Mouse (Mus musculus): Measurements from ENCODE around the gene Tmc8. TPM values are rescaled to one million over a fixed set of nuclear protein-coding genes. Genes with fewer than 3 reads are reported as not detected.
"Not testable (repeated sequence)": the region's sequence is repeated elsewhere in the genome, so short reads cannot be mapped to it uniquely, and the experiment has no call there.

Tmc8 gene
- polyA plus RNA-seq, 1 experiment from 2014 or later, result 1.2 TPM

DNA sequence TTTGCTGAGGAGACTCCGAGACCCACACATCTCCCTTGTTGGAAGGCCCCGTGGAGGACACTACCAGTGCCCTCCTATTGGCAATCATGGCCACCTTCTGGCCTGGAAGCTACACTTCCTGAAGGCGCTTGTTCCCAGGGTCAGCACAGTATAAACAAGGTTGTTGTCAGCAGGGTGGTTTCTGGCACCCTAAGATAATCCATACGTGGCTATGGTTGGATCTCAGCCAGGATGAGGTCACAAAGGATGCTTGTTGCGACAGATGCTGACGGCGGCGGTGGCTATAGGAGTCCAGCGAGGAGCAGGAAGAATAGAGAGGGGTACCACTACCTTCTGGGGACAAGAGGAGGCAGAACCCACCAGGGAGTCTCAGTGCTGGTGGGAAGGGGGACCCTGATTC, 48.5 kb downstream of the Tmc8 start:
- 81% methylated on average over 9 of the region's 9 CpGs for WGBS
- H3K4me3 ChIP-seq (replicated peaks), result no peak overlapping the region
- no peak for ATAC-seq (ENCODE audit: low FRiP score)
- no peak overlapping the region for H3K9ac ChIP-seq
- H3K36me3 ChIP-seq (replicated peaks), result no peaks in the 10 kb centered on the region
- H3K27ac ChIP-seq, result no peak overlapping the region
- H3K27me3 ChIP-seq, result no peaks in the 10 kb centered on the region
- H3K4me1 ChIP-seq, result peaks cover 49% of the 10 kb centered on the region
- H3K4me2 ChIP-seq, result no peak overlapping the region
- H3K9me3 ChIP-seq, result no peaks in the 10 kb centered on the region

DNA sequence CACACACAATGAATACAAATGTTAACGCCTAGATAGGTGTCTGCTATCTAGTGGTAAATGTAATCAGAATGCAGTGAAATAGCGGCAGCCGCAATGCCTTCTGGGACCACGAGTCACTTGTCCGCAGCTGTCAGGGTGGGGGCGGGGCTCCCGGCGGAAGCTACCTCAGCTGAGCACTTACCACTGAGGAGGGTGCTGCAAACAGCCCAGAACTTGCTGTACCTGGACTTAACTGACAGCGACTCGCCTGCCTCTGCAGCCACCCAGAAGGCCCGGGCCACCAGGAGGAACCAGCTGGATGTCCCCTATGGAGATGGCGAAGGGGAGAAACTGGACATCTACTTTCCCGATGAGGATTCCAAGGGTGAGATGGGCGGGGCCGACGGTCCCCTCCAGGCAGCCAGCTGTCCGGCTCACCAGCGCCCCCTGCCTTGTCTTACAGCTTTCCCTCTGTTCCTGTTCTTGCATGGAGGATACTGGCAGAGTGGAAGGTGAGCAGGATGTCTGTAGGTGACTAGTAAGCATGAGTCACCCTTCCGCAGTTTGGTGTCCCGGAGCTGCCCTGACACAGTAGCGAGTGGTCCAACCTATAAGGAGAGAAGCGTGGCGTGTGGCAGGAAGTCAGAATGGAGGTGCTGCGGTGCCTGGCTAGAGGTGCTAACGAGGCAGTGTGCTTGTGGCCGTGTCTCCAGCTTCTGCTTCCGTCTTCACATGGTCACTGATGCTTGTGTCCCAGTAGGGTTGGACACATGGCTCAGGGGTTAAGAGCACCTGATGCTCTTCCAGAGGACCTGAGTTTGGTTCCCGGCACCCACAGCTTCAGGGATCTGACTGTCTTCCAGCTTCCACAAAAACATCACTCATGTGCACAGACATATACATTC, 50.5 kb downstream of the Tmc8 start:
- Histone ChIP-seq H3K27ac (peak overlapping the region; percentile 59; the same call in 1 of the 2 replicates), H3K9me3 (no peaks in the 10 kb centered on the region), H3K27me3 (no peaks in the 10 kb centered on the region), H3K9ac (peak overlapping the region; percentile 12; the same call in 1 of the 2 replicates), H3K4me2 (peak overlapping the region; percentile 67), H3K4me3 (replicated peaks) (peak overlapping the region; percentile 36), H3K4me1 (peaks cover 33% of the 10 kb centered on the region), H3K36me3 (replicated peaks) (no peaks in the 10 kb centered on the region)
- peak; percentile 83 for ATAC-seq (ENCODE audit: low FRiP score)
- 19% methylated on average over 28 of the region's 28 CpGs for WGBS

DNA sequence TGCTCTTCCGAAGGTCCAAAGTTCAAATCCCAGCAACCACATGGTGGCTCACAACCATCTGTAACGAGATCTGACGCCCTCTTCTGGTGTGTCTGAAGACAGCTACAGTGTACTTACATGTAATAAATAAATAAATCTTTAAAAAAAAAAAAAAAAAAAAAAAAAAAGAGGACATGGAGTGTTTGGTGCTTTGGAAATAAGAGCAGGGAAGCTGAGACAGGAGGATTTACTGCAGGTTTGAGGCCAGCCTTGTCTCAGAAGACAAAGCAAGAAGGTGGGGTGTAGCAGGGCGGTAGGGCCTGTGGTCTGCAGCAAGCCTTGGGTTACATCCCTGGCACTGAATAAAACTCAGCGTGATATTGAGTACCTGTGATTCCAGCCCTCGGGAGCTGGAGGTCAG, 51.6 kb downstream of the Tmc8 start:
- WGBS, result 87% methylated on average over 5 of the region's 6 CpGs
- ATAC-seq (ENCODE audit: low FRiP score); H3K4me3 ChIP-seq (replicated peaks); H3K27me3 ChIP-seq; H3K9me3 ChIP-seq; H3K4me2 ChIP-seq; H3K9ac ChIP-seq; H3K27ac ChIP-seq; H3K36me3 ChIP-seq (replicated peaks): not testable (repeated sequence)
- peaks cover 23% of the 10 kb centered on the region for H3K4me1 ChIP-seq

DNA sequence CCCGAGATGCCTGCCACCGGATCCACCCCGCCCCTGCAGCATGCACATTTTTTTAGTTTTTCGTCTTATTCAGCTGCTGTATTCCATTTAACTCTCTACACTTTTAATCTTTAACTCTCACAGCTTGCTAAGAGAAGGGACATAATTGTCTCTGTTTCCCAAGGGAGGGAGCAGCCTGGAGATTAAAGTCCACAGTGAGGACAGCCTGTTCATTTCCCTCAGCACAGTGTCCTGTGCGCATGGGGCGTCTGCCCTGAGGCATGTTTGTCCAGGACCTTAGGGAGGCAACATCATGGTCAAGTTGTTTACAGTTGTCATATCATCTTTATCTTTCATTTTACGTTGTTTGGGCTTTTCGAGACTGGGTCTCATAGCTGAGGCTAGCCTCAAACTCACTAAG, 52.2 kb downstream of the Tmc8 start:
- Histone ChIP-seq H3K36me3 (replicated peaks) (no peaks in the 10 kb centered on the region), H3K4me2 (no peak overlapping the region), H3K4me3 (replicated peaks) (no peak overlapping the region), H3K27ac (no peak overlapping the region), H3K9me3 (no peaks in the 10 kb centered on the region), H3K27me3 (no peaks in the 10 kb centered on the region), H3K9ac (no peak overlapping the region), H3K4me1 (peaks cover 17% of the 10 kb centered on the region)
- 98% methylated on average over 8 of the region's 8 CpGs for WGBS
- ATAC-seq (ENCODE audit: low FRiP score), result no peak

DNA sequence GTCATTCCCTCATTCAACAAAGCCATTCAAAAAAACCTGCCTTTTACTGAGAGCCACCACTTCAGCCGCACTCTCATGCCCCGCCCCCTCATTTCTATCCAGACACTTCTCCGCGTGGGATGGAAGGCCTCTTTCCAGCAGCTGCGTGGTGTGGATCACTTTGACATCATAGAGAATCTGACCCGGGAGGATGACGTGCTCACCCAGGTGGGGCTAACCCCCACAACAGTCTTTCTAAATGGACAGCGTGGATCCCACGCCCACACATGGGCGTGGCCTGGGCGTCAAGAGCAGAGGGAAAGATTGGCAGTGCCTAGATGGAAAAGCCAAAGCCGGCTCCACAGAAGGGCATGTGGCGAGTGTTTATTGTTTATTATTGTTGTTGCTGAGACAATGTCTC, 54.4 kb downstream of the Tmc8 start:
- Histone ChIP-seq H3K4me3 (replicated peaks) (no peak overlapping the region; the same call in 1 of the 2 replicates), H3K9me3 (no peaks in the 10 kb centered on the region), H3K4me2 (peak overlapping the region; percentile 42), H3K36me3 (replicated peaks) (no peaks in the 10 kb centered on the region), H3K27me3 (no peaks in the 10 kb centered on the region), H3K4me1 (peaks cover 11% of the 10 kb centered on the region), H3K9ac (no peak overlapping the region), H3K27ac (no peak overlapping the region)
- no peak for ATAC-seq (ENCODE audit: low FRiP score)
- 27% methylated on average over 13 of the region's 13 CpGs for WGBS

DNA sequence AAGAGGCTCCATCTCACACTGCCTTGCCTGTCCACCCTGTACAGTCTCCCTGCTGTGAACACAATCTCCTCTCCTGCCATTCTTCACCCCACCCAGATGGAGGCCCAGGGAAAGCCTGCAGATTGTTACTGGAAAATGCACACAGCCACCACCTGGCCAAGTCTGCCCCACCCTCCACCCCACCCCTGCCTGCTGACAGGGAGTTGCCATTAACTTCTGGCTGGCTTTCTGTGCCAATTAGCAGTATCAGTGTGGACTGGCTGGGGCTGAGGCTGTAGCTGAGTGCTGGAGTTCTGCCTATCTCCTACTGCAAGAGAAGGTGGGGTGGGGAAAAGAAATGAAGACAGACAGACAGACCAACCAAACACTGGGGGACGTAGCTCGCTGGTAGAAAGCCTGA, 56.7 kb downstream of the Tmc8 start:
- no peak overlapping the region for H3K4me3 ChIP-seq (replicated peaks)
- H3K4me1 ChIP-seq, result peaks cover 3% of the 10 kb centered on the region; the same call in 1 of the 2 replicates
- H3K4me2 ChIP-seq, result no peak overlapping the region
- no peaks in the 10 kb centered on the region for H3K27me3 ChIP-seq
- 76% methylated on average over 2 of the region's 2 CpGs for WGBS
- no peak overlapping the region for H3K9ac ChIP-seq
- ATAC-seq (ENCODE audit: low FRiP score), result no peak
- H3K9me3 ChIP-seq, result no peaks in the 10 kb centered on the region
- H3K27ac ChIP-seq, result no peak overlapping the region
- no peaks in the 10 kb centered on the region for H3K36me3 ChIP-seq (replicated peaks)

DNA sequence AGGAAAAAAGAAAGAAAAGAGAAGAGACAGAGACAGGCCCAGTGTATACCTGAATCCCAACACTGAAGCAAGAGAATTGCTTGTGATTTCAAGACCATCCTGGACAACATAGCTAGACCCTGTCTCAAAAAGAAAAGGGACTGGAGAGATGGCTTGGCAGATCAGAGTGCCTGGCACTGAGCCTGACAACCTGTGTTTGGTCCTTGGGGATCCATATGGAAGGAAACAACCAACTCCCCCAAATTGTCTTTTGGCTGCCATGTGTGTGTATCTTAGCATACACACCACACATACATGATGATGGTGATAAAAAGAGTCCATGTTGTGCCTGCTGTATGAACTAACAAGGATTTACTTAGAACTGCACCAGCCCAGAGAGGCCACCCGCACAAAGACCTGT, 57.1 kb downstream of the Tmc8 start:
- Histone ChIP-seq H3K9me3 (no peaks in the 10 kb centered on the region), H3K27ac (no peak overlapping the region), H3K27me3 (no peaks in the 10 kb centered on the region), H3K4me1 (peaks cover 3% of the 10 kb centered on the region; the same call in 1 of the 2 replicates), H3K36me3 (replicated peaks) (no peaks in the 10 kb centered on the region), H3K4me3 (replicated peaks) (no peak overlapping the region), H3K9ac (no peak overlapping the region), H3K4me2 (no peak overlapping the region)
- WGBS, result 85% methylated on average over 1 of the region's 1 CpGs
- ATAC-seq (ENCODE audit: low FRiP score), result no peak

DNA sequence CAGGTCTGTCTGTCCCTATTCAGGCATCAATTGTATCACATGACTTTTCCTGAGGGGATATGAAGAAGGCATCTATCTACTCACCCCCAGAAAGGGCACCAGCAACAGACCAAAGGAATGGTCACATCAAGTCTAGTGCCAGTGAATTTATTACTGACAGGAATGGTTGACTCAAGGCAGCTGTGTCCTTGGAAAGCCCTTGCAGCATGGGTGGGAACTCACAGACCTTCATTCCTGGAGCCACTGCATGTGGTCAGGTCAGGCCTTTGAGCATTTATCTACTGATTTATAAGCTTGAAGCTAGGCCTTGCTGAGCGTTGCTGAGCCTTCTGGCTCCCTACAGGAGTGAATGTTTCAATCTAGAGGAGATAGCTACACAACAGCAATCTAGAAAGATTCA, 59.0 kb downstream of the Tmc8 start:
- ATAC-seq (ENCODE audit: low FRiP score), result no peak
- 58% methylated on average over 1 of the region's 1 CpGs for WGBS

More for the DNA sequence above, 59.0 kb downstream of the Tmc8 start:
- peaks cover 3% of the 10 kb centered on the region; the same call in 1 of the 2 replicates for H3K4me1 ChIP-seq
- no peaks in the 10 kb centered on the region for H3K9me3 ChIP-seq
- H3K36me3 ChIP-seq (replicated peaks), result no peaks in the 10 kb centered on the region
- no peak overlapping the region for H3K27ac ChIP-seq
- no peaks in the 10 kb centered on the region for H3K27me3 ChIP-seq
- no peak overlapping the region for H3K9ac ChIP-seq
- H3K4me2 ChIP-seq, result no peak overlapping the region
- no peak overlapping the region for H3K4me3 ChIP-seq (replicated peaks)

Other genes starting within 250 kb of the Tmc8 start
- 23.7 and 25.0 TPM in 2 replicates for gene Tnrc6c, start 127.8 kb upstream of the Tmc8 start, polyA plus RNA-seq (2016; fragmentation: Nextera tagmentation; extraction: Ambion mirVana)
- gene Tmc6, start 122 bp downstream of the Tmc8 start, polyA plus RNA-seq (2016; fragmentation: Nextera tagmentation; extraction: Ambion mirVana), result 3.0 and 4.4 TPM in 2 replicates
- gene 6030468B19Rik, start 15.6 kb downstream of the Tmc8 start, polyA plus RNA-seq (2016; fragmentation: Nextera tagmentation; extraction: Ambion mirVana), result not detected in 2 replicates
- 0.15 and 0.56 TPM in 2 replicates for gene Gm20708, start 27.6 kb downstream of the Tmc8 start, polyA plus RNA-seq (2016; fragmentation: Nextera tagmentation; extraction: Ambion mirVana)
- gene Syngr2, start 27.6 kb downstream of the Tmc8 start, polyA plus RNA-seq (2016; fragmentation: Nextera tagmentation; extraction: Ambion mirVana), result 20.6 and 25.5 TPM in 2 replicates
- 5.6 and 5.9 TPM in 2 replicates for gene Afmid, start 43.8 kb downstream of the Tmc8 start, polyA plus RNA-seq (2016; fragmentation: Nextera tagmentation; extraction: Ambion mirVana)
- gene Tk1, start 44.0 kb downstream of the Tmc8 start, polyA plus RNA-seq (2016; fragmentation: Nextera tagmentation; extraction: Ambion mirVana), result 110 and 115 TPM in 2 replicates
- 282 and 293 TPM in 2 replicates for gene Birc5, start 67.2 kb downstream of the Tmc8 start, polyA plus RNA-seq (2016; fragmentation: Nextera tagmentation; extraction: Ambion mirVana)
- not detected in 2 replicates for gene Tmem235, start 78.7 kb downstream of the Tmc8 start, polyA plus RNA-seq (2016; fragmentation: Nextera tagmentation; extraction: Ambion mirVana)
- gene Tha1, start 91.4 kb downstream of the Tmc8 start, polyA plus RNA-seq (2016; fragmentation: Nextera tagmentation; extraction: Ambion mirVana), result 2.9 and 3.9 TPM in 2 replicates
- 13.5 and 14.7 TPM in 2 replicates for gene Socs3, start 188.0 kb downstream of the Tmc8 start, polyA plus RNA-seq (2016; fragmentation: Nextera tagmentation; extraction: Ambion mirVana)
- 45.3 and 45.9 TPM in 2 replicates for gene Pgs1, start 204.2 kb downstream of the Tmc8 start, polyA plus RNA-seq (2016; fragmentation: Nextera tagmentation; extraction: Ambion mirVana)

Measured in forebrain, embryonic 12.5 days (tissue).